Mouse (Mus musculus): ENCODE results near the gene Pomp. TPM values are rescaled to one million over a fixed set of nuclear protein-coding genes. Genes with fewer than 3 reads are reported as not detected.

Pomp gene
- polyA plus RNA-seq, 1 experiment from 2014 or later: 500 TPM

DNA sequence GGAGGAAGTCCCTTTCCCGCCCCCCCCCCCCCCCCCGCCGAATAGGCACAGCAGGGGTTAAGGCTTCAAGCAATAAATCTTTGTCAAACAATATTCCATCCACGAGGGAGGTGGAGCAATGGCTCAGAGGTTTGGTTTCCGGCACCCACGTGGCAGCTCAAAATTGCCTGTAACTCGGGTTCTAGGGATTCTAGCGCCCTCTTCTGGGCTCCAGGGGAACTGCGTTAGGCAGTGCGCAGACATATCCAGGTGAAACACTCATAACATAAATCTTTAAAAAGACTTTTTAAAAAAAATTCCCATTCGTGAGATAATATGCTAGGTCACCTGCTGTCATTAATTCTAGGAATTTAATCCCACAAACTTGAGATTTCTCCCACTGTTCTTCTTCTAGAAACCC lies 46.9 kb downstream of the Pomp start:
- ATAC-seq: no peak
- H3K36me3 ChIP-seq (ENCODE audit: control insufficient read depth, insufficient read depth, low read length): no peaks in the 10 kb centered on the region
- no peaks in the 10 kb centered on the region for H3K4me1 ChIP-seq (ENCODE audit: control insufficient read depth, insufficient read depth, low read length)
- 61% methylated on average over 9 of the region's 11 CpGs for WGBS
- H3K27ac ChIP-seq (ENCODE audit: low read length): no peak overlapping the region
- H3K27me3 ChIP-seq (ENCODE audit: control insufficient read depth, insufficient read depth, low read depth, low read length): no peaks in the 10 kb centered on the region
- H3K4me2 ChIP-seq (ENCODE audit: low read length): no peak overlapping the region
- H3K9ac ChIP-seq (ENCODE audit: low read depth, low read length): no peak overlapping the region
- H3K4me3 ChIP-seq (ENCODE audit: low read depth, low read length): no peak overlapping the region
- no peaks in the 10 kb centered on the region for H3K9me3 ChIP-seq (replicated peaks; ENCODE audit: control insufficient read depth, low read length, poor library complexity, severe bottlenecking)

DNA sequence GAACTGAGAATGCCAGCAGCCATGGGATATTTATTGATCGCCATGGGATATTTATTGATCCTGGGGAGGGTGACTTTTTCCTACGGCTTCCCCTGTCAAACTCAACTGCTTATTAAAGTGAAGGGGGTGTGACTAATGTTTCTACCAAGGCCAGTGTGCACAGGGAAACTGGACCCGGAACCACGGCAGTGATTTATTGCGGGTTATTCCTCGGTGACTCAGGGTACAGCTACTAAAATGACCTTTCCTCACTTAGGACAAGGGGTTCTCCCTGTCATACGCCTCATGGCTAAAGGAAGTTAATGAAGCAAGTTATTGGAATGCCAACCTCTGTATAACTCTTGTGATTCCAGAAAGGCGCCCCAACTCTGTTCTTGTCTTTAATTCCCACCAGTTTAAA lies 47.6 kb downstream of the Pomp start:
- H3K9me3 ChIP-seq (replicated peaks; ENCODE audit: control insufficient read depth, low read length, poor library complexity, severe bottlenecking): no peaks in the 10 kb centered on the region
- ATAC-seq: no peak
- H3K4me3 ChIP-seq (ENCODE audit: low read depth, low read length): no peak overlapping the region
- H3K9ac ChIP-seq (ENCODE audit: low read depth, low read length): no peak overlapping the region
- H3K27ac ChIP-seq (ENCODE audit: low read length): no peak overlapping the region
- H3K4me2 ChIP-seq (ENCODE audit: low read length): no peak overlapping the region
- 94% methylated on average over 8 of the region's 8 CpGs for WGBS
- no peaks in the 10 kb centered on the region for H3K36me3 ChIP-seq (ENCODE audit: control insufficient read depth, insufficient read depth, low read length)
- H3K4me1 ChIP-seq (ENCODE audit: control insufficient read depth, insufficient read depth, low read length): no peaks in the 10 kb centered on the region
- no peaks in the 10 kb centered on the region for H3K27me3 ChIP-seq (ENCODE audit: control insufficient read depth, insufficient read depth, low read depth, low read length)

- 87% methylated on average over 12 of the region's 12 CpGs for WGBS
- no peak for ATAC-seq
- Histone ChIP-seq H3K9ac (ENCODE audit: low read depth, low read length) (no peak overlapping the region), H3K4me2 (ENCODE audit: low read length) (no peak overlapping the region), H3K4me1 (ENCODE audit: control insufficient read depth, insufficient read depth, low read length) (no peaks in the 10 kb centered on the region), H3K9me3 (replicated peaks; ENCODE audit: control insufficient read depth, low read length, poor library complexity, severe bottlenecking) (no peaks in the 10 kb centered on the region), H3K36me3 (ENCODE audit: control insufficient read depth, insufficient read depth, low read length) (no peaks in the 10 kb centered on the region), H3K27ac (ENCODE audit: low read length) (no peak overlapping the region), H3K4me3 (ENCODE audit: low read depth, low read length) (no peak overlapping the region), H3K27me3 (ENCODE audit: control insufficient read depth, insufficient read depth, low read depth, low read length) (no peaks in the 10 kb centered on the region)
These were observed 50.7 kb downstream of the Pomp start for GRCm38 (mm10) chr5:147910807-147911509.

DNA sequence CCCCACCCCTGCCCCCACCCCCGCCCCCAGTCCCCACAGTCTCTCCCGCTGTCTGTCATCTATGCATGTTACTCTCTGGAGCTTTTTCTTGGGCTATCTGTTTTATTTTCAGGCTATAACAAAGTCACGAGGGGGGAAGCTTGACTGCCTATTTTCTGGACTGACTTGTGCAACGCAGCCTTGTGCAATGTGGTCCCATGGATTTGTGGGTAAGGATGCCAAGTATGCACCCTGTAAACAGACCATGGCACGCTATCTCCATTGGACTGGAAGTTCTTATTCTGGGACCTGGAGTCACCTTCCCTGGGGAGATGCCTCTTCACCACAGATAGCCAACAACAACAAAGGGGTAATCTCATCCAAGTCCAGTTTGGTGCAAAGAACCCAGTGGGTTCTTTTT lies 51.5 kb downstream of the Pomp start:
- no peak for ATAC-seq
- WGBS: 87% methylated on average over 5 of the region's 5 CpGs

GRCm38 (mm10) chr5:147913241-147913842 lies 53.1 kb downstream of the Pomp start:
- Histone ChIP-seq H3K9me3 (replicated peaks; ENCODE audit: control insufficient read depth, low read length, poor library complexity, severe bottlenecking) (no peaks in the 10 kb centered on the region), H3K27me3 (ENCODE audit: control insufficient read depth, insufficient read depth, low read depth, low read length) (no peaks in the 10 kb centered on the region), H3K27ac (ENCODE audit: low read length) (no peak overlapping the region), H3K9ac (ENCODE audit: low read depth, low read length) (no peak overlapping the region), H3K4me1 (ENCODE audit: control insufficient read depth, insufficient read depth, low read length) (no peaks in the 10 kb centered on the region), H3K4me2 (ENCODE audit: low read length) (no peak overlapping the region), H3K36me3 (ENCODE audit: control insufficient read depth, insufficient read depth, low read length) (no peaks in the 10 kb centered on the region), H3K4me3 (ENCODE audit: low read depth, low read length) (no peak overlapping the region)
- 38% methylated on average over 14 of the region's 14 CpGs for WGBS
- ATAC-seq: no peak

More for the DNA sequence above, 51.5 kb downstream of the Pomp start:
- Histone ChIP-seq H3K4me3 (ENCODE audit: low read depth, low read length) (no peak overlapping the region), H3K27me3 (ENCODE audit: control insufficient read depth, insufficient read depth, low read depth, low read length) (no peaks in the 10 kb centered on the region), H3K9me3 (replicated peaks; ENCODE audit: control insufficient read depth, low read length, poor library complexity, severe bottlenecking) (no peaks in the 10 kb centered on the region), H3K9ac (ENCODE audit: low read depth, low read length) (no peak overlapping the region), H3K36me3 (ENCODE audit: control insufficient read depth, insufficient read depth, low read length) (no peaks in the 10 kb centered on the region), H3K4me1 (ENCODE audit: control insufficient read depth, insufficient read depth, low read length) (no peaks in the 10 kb centered on the region), H3K4me2 (ENCODE audit: low read length) (no peak overlapping the region), H3K27ac (ENCODE audit: low read length) (no peak overlapping the region)

DNA sequence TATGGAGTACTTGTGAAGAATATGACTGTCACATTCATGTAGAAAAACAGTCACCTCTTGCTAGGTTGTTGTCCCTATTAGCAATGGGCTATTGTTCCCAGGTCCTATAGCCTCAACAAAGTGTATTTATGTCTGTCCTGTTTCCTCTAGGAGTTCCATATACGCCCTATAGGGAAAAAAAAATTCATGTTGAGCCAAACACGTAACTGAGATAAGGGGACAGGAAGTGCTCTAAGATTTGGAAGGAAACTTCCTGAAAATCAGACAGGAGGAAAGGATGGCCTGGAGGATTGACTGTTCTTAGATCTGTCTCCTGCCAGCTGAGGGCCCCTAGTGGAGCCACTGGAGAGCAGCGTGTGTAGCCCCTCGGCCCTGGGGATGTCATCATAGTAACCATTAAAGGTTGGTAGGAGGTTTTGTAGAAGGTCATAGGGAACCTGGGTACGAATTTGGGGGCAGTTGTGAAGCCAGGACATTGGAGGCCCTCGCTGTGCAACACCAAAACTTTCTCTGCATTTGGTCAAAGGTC lies 54.8 kb downstream of the Pomp start:
- 55% methylated on average over 6 of the region's 6 CpGs for WGBS
- no peaks in the 10 kb centered on the region for H3K36me3 ChIP-seq (ENCODE audit: control insufficient read depth, insufficient read depth, low read length)

DNA sequence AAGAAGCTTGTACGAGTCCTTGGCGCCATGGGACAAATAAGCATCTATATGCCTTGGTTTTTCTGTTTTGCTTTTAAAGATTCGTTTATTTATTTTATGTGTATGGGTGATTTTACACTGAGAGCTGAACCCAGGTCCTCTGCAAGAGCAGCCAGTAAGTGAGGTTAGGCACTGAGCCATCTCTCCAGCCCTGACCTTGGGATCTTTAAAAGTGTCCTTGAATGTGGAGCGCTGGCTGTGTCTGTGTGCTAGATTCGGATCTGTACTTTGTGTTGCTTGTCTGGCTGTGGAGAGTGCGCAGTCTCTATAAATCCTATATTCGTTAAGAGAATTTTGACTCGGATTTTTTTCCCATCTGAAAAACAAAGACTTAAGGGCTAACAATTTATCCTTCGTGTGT lies 55.9 kb downstream of the Pomp start:
- Histone ChIP-seq H3K4me1 (ENCODE audit: control insufficient read depth, insufficient read depth, low read length) (no peaks in the 10 kb centered on the region), H3K36me3 (ENCODE audit: control insufficient read depth, insufficient read depth, low read length) (no peaks in the 10 kb centered on the region), H3K27ac (ENCODE audit: low read length) (no peak overlapping the region), H3K4me3 (ENCODE audit: low read depth, low read length) (no peak overlapping the region), H3K9me3 (replicated peaks; ENCODE audit: control insufficient read depth, low read length, poor library complexity, severe bottlenecking) (no peaks in the 10 kb centered on the region), H3K4me2 (ENCODE audit: low read length) (no peak overlapping the region), H3K9ac (ENCODE audit: low read depth, low read length) (no peak overlapping the region), H3K27me3 (ENCODE audit: control insufficient read depth, insufficient read depth, low read depth, low read length) (no peaks in the 10 kb centered on the region)
- 88% methylated on average over 9 of the region's 9 CpGs for WGBS
- ATAC-seq: no peak

More for the DNA sequence above, 54.8 kb downstream of the Pomp start:
- Histone ChIP-seq H3K4me3 (ENCODE audit: low read depth, low read length) (no peak overlapping the region), H3K4me1 (ENCODE audit: control insufficient read depth, insufficient read depth, low read length) (no peaks in the 10 kb centered on the region), H3K27ac (ENCODE audit: low read length) (0 out of 2 replicates have a peak overlapping the region, but pooled peaks have one; percentile 17), H3K27me3 (ENCODE audit: control insufficient read depth, insufficient read depth, low read depth, low read length) (no peaks in the 10 kb centered on the region), H3K9ac (ENCODE audit: low read depth, low read length) (no peak overlapping the region), H3K9me3 (replicated peaks; ENCODE audit: control insufficient read depth, low read length, poor library complexity, severe bottlenecking) (no peaks in the 10 kb centered on the region), H3K4me2 (ENCODE audit: low read length) (no peak overlapping the region)
- ATAC-seq: no peak

DNA sequence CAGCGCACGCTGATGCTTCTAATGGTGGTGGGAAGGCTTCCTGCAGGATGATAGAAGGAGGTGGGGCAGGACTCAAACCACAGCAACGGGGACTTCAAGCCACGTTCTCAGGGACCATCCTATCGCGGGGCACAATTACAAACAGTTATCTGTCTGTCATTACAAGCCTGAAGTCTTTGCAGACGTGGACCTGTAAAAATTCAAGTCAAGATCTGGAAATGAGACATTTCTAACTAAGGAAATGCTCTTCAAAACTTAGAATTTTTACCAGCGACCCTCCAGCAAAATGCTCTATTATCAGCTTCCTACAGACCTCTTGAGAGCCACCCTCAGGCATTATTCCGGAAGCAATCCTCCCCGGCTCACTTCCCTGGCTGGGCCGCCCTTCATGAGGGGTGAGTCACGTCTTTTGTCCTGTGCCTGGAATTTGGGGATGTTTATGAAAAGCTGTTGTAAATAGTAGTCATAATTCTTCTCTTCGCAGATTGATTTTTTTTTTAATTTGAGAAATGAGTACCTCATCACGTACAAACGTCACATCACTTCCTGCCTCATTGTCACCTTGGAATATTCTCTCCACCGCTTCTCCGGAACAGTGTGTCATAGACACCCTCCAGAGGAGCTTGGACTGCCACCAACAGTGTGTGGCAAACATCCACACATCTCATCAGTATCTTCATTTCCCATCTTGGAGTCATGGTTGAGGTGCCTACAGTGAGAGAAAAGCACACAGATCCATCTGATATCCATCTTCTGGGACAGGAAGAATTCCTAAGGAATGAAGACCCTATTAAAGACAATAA lies 58.0 kb downstream of the Pomp start:
- Histone ChIP-seq H3K36me3 (ENCODE audit: control insufficient read depth, insufficient read depth, low read length) (no peaks in the 10 kb centered on the region), H3K4me1 (ENCODE audit: control insufficient read depth, insufficient read depth, low read length) (no peaks in the 10 kb centered on the region), H3K4me2 (ENCODE audit: low read length) (no peak overlapping the region), H3K9me3 (replicated peaks; ENCODE audit: control insufficient read depth, low read length, poor library complexity, severe bottlenecking) (no peaks in the 10 kb centered on the region), H3K27me3 (ENCODE audit: control insufficient read depth, insufficient read depth, low read depth, low read length) (no peaks in the 10 kb centered on the region), H3K27ac (ENCODE audit: low read length) (no peak overlapping the region), H3K9ac (ENCODE audit: low read depth, low read length) (no peak overlapping the region), H3K4me3 (ENCODE audit: low read depth, low read length) (no peak overlapping the region)
- no peak for ATAC-seq
- WGBS: 76% methylated on average over 17 of the region's 17 CpGs

- Histone ChIP-seq H3K4me1 (ENCODE audit: control insufficient read depth, insufficient read depth, low read length) (no peaks in the 10 kb centered on the region), H3K4me3 (ENCODE audit: low read depth, low read length) (no peak overlapping the region), H3K27ac (ENCODE audit: low read length) (no peak overlapping the region), H3K4me2 (ENCODE audit: low read length) (no peak overlapping the region), H3K36me3 (ENCODE audit: control insufficient read depth, insufficient read depth, low read length) (no peaks in the 10 kb centered on the region), H3K9ac (ENCODE audit: low read depth, low read length) (no peak overlapping the region), H3K9me3 (replicated peaks; ENCODE audit: control insufficient read depth, low read length, poor library complexity, severe bottlenecking) (no peaks in the 10 kb centered on the region), H3K27me3 (ENCODE audit: control insufficient read depth, insufficient read depth, low read depth, low read length) (no peaks in the 10 kb centered on the region)
- 83% methylated on average over 5 of the region's 5 CpGs for WGBS
- ATAC-seq: no peak
These were observed 64.4 kb downstream of the Pomp start for GRCm38 (mm10) chr5:147924621-147925020.
